Mouse (Mus musculus) CH12F3 (cell line): ENCODE data around the gene Ckap2.
"Not testable (repeated sequence)": the region's sequence is repeated elsewhere in the genome, so short reads cannot be mapped to it uniquely, and the experiment has no call there.

ENCODE experiments used
- in situ Hi-C: fragments of 300-500 bp; cut with MboI; formaldehyde crosslinking; loops from 2 replicates; pipeline ENCODE4 v1.14.3; 2020; ENCODE audit warnings: low sequenced_read_pairs

The Ckap2 gene

GRCm38 (mm10) chr8:22149643-22150344, 35.8 kb downstream of the Ckap2 start:
- in situ Hi-C loops = no loop called here

- in situ Hi-C loops = no loop called here
Measured at GRCm38 (mm10) chr8:22148367-22148740, 37.3 kb downstream of the Ckap2 start.

GRCm38 (mm10) chr8:22147706-22148366, 37.8 kb downstream of the Ckap2 start:
- in situ Hi-C loops = no loop called here

GRCm38 (mm10) chr8:22145831-22146230, 39.8 kb downstream of the Ckap2 start:
- in situ Hi-C loops = no loop called here

- in situ Hi-C loops = no loop called here
Measured at GRCm38 (mm10) chr8:22143764-22144491, 41.7 kb downstream of the Ckap2 start.

- in situ Hi-C loops = no loop called here
Measured at GRCm38 (mm10) chr8:22142592-22142991, 43.0 kb downstream of the Ckap2 start.

- in situ Hi-C loops = no loop called here
Measured at GRCm38 (mm10) chr8:22141836-22142385, 43.7 kb downstream of the Ckap2 start.

GRCm38 (mm10) chr8:22136462-22136861, 49.2 kb downstream of the Ckap2 start:
- in situ Hi-C loops = not testable (repeated sequence)

GRCm38 (mm10) chr8:22134750-22135135, 50.9 kb downstream of the Ckap2 start:
- in situ Hi-C loops = no loop called here

- in situ Hi-C loops = no loop called here
Measured at GRCm38 (mm10) chr8:22134078-22134749, 51.4 kb downstream of the Ckap2 start.

- in situ Hi-C loops = no loop called here
Measured at GRCm38 (mm10) chr8:22132062-22132461, 53.6 kb downstream of the Ckap2 start.

- in situ Hi-C loops = no loop called here
Measured at GRCm38 (mm10) chr8:22124220-22125152, 61.1 kb downstream of the Ckap2 start, which contains the start of gene Nek5. TSS of gene Nek5 (minus strand) at chr8:22125053.
